Mouse (Mus musculus) granulocyte monocyte progenitor cell, adult 5-6 weeks (primary cell): ENCODE measurements around the gene Rgp1. TPM values are rescaled to one million over a fixed set of nuclear protein-coding genes. Genes with fewer than 3 reads are reported as not detected.
A peak's percentile ranks its signal among the peaks of the same experiment; 100 is the strongest.

Source experiments
- ATAC-seq: replicated peaks from 2 replicates; pipeline ENCODE4 v1.8.0; 2016; ENCODE audit warnings: mild to moderate bottlenecking, moderate TSS enrichment, inconsistent platforms; ENCODE audit not compliant: poor library complexity, severe bottlenecking
- total RNA-seq, 2 experiments: library from RNA; stranded (forward) in 1 of 2; stranded (reverse) in 1 of 2; fragments of 200-712, 200-1000 nt in 1 of 2; fragments of >200 nt in 1 of 2; fragmentation: Nextera tagmentation in 1 of 2; gene quantifications; 2 replicates each; pipeline ENCODE4 v1.2.3; 2014 to 2017

Rgp1 gene
- total RNA-seq, 2 experiments from 2014 or later = 10.9 to 30.8 TPM

DNA sequence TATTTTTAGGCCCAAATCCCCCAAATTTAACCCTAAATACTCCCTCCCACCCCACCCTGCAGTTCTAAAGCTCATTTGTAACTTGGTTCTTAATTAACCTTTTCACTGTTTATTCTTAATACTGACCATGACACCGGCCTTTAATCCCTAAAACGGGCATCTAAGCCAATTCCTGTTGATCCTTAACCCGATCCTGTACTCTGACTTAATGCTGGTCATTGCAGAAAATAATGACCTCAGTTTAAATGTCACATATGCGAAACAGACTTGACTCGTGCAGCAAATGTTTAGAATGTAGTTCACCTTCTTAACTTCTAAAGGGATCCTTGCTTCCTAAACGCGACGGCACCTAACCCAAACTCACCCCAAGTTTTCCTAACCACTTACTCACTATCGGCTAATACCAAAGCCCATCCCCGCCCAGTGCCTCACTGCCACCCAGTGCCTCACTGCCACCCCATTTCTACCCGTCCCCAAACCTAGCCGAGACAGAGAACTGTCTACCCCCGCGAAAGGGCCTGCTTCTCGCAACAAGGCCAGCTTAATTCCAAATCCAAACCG lies 17.0 kb upstream of the Rgp1 start:
- no peak for ATAC-seq

DNA sequence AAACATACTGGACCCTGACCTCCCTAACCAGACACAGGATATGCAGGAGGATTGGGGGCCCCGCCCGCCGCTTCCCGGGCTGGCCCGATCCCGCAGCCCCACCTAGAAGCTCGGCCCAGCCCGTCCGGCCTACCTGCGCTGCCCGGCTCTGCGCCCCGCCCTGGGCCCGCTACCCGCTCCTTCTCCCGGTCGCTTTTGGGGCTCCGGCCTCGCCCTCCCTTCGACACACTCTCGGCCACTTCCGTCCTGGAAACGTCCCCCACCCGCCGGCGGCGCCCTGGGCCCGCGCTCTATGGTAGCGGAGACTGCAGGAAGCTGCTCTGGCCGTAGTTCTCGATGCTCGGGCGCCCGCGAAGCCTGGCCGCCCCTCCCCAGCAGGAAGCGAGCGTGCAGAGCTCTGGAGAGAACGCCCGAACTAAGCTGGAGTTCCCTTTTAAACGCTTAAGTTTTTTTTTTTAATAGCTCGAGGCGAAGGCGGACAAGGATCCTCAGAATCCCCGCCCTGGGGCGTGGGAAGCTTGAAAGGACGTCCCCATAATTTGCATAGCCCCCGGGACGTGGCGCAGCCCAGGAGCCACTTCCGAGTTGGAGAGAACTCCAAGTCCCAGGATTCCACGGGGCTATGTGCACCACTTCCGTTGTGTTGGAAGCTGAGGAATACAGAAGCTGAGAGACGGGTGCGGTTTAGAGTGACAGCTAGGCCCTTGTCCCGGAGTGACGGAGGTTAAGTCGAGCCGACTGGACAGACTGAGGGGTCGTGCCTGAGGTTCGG lies 16.3 kb upstream of the Rgp1 start, which contains the start of the genes Creb3 and Tln1:
Gene Creb3 (plus strand): TSS at position 336 of the 772 bp plus-strand sequence.
Gene Tln1 (minus strand): TSS at position 695 of the 772 bp plus-strand sequence.
- peak; percentile 72 for ATAC-seq

DNA sequence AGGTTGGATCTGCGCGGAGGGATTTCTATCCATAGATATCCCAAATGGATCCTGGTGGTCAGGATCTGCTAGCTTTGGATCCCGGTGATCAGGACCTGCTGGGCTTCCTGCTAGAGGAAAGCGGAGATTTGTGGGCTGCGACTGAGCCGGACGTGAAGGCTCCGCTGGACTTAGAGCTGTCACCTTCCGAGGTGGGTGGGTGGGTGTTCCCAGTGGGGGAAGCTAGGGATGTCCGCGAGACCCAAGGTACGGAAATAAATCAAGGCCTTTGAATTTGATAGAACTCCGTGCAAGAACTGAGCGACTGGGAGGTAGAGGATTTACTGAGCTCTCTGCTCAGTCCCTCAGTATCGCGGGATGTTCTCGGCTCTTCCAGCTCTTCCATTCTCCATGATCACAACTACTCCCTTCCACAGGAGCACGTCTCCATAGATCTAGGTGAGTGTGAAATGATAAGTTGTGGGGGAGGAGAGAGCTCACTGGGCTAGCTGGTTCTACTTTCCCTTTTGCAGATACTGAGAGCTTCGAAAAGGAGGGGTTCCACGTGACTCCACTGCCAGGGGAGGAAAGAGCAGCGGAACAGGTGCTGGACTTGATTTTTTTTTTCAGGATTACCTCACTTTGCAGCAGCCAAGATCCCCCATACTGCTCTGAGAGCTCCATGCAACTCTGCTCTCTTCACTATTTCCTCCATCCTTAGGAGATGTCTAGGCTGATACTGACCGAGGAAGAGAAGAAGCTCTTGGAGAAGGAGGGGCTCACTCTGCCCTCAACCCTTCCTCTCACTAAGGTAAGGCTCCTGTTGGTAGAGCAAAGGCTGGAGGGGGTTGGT lies 15.5 kb upstream of the Rgp1 start:
- ATAC-seq = no peak

DNA sequence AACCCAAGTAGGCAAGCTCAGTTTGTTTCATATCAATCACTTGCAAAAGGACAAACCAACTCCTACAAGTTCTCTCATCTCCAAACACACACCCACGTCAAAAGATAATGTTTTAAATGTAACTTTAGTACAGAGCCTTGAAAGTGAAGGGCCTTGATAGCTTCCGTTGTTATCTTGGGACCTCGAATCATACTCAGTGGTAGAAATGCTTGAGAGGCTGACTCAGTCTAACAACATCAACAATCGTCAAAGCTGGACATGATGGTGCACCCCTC lies 15.0 kb upstream of the Rgp1 start:
- ATAC-seq = no peak

DNA sequence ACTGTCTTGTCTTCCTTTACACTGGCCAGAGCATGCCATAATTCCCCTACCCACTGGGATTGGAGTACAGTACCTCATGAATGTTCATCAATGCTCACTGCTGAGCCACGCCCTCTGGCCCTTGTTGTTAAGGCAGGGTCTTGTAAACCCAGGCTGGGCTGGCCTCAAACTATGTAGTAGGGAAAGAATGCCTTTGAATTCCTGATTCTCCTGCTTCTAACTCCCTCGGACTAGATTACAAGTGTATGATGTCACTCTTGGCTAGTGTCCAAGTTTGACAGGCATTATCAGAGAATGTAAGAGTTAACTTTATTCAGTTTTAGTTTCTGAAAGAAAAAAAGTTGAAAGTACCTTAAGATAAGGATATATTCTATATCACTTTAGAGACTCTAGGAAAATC lies 14.3 kb upstream of the Rgp1 start:
- no peak for ATAC-seq

DNA sequence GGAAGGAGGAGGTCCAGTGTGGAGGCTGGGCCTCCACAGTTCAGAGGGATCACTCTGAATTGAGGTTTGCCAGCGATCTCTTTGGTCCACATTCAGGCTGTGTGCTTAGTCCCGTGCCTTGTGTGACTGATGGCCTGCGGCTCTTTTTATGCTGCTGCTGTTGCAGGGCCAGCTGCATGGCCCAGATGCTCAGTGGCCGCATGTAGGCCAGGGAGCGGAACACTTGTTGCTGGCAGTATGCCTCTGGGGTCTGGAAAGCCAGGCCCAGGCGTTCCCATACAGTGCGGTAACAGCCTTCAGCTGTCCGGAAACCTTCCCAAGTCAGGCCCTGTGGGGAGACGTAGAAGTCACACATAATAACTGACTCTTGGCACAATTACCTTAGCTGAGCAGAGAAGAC lies 11.4 kb upstream of the Rgp1 start:
- ATAC-seq = no peak

DNA sequence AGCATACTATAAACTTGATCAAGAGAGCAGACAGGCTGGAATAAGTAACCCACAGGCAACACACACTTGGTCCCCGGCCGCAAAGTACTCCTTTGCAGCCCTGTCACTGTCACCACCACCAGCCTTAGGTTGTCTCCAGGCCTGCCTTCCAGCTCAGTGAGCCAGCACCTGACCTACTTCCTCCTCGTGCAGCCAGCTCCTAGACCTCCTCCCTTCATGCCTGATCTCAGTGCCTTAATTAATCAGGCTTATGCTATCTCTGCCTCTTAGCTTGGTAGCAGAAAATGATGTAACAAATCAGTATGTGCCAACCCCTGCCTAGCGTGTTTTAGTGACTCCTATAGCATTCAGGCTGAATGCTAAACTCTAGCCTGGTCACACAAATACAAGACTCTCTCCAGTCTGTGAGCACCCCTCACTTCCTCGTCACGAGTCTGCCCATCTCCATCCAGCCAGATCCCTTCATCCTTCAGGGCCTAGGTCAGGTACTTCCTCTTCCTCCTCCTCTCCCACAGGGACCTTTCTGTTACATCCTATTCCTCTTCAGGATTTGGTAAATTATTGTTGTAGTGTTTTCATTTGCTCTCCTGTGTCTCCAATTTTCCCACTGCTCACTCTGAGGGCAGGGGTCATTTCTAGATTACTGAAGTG lies 7.0 kb upstream of the Rgp1 start:
- ATAC-seq = peak; percentile 56; the same call in 1 of the 2 replicates

DNA sequence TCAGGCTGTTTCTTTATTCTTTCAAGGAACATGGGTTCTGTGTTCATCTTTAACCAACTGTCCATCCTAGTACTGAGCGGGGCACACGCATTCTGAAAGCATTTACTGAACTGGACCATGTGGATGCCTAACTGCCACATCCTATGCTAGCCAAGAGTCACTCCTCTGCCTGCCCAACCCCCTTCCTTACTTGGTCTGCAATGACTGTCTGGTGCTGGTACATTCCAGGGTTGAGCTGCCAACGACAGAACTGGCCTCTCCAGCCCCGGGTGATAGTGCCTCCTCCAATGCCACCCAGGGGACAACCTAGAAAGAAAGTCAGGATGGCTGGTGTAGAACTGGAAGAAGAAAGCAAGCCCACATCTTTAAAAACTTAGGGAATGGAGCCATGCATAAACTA lies 5.0 kb upstream of the Rgp1 start:
- no peak for ATAC-seq

DNA sequence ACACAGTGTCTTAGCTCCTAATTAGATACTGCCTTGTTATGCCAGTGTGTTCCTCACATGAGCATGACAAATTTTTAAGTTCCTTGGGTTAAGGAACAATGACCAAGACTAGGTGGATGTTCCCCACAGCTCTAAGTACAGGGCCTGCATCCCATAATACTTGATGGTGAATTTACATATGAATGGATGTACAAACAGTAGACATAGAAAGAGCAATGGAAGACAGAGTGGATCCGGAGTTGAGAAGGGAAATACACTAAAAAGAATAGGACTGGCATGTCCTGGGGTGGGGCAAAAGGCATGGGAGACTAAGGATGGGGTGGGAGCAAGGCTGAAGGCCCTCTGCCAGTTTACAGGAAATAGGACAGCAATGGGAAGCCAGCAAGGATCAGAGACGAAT lies 3.2 kb upstream of the Rgp1 start:
- ATAC-seq = no peak

DNA sequence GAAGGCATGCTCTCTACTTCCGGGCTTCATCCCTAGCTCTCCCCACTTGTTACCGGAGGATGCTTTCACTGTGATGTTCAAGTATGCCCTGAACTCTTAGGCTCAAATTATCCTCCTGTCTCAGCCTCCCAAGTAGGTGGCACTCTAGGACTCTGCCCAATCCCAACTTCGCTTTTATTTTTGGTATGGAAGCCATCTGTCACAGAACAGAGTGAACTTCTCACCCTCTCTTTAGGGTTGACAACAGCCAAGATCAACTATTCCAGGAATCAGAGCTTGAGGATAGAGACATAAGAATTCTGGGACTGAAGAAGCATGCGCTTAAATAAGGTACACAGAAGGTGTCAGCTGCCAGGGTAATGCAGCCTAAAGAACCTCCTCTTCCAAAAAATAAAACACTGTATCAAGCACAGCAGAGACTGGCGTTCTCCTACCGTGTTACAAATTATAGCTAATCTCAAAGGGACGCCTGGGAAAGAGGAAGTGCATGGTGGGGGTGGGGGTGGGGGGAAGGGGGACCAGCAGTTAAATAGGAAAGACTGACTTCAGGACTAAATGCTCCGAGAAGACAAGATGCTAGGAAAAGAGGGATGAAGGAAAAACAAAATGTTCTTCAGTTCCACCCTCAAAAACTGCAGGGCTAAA lies 1.2 kb upstream of the Rgp1 start:
- ATAC-seq = no peak

DNA sequence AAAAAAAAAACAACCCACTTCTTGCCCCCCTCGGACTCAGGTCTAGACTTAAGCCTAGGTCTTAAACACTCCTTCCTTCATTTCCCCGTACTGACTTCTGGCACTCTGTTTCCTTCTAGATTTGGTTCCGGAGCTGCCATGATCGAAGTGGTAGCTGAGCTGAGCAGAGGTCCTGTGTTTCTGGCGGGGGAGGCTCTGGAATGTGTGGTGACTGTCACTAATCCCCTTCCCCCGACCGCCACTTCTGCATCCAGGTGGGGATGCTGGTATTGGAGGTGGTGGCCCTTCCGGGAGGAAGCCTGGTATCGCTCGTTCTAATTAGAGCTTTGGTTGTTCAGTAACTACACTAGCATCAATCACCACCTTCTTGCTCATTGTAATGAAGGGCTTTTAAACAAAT lies 741 bp downstream of the Rgp1 start:
- no peak for ATAC-seq

DNA sequence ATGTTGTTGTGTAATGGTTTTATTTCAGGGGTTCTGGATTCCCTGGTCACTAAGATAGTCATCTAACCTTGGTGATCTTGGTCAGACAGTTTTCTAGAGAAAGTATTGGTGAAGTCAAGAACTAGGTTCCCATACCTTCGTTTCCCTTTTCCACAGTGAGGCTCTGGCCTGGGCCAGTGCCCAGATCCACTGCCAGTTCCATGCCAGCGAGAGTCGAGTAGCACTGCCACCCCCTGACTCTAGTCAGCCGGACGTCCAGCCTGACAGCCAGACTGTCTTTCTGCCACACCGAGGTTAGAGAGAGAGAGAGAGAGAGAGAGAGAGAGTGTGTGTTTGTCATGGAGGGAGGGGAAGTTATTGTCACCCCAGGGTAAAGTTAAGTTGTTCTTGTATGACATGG lies 1.2 kb downstream of the Rgp1 start:
- no peak for ATAC-seq

DNA sequence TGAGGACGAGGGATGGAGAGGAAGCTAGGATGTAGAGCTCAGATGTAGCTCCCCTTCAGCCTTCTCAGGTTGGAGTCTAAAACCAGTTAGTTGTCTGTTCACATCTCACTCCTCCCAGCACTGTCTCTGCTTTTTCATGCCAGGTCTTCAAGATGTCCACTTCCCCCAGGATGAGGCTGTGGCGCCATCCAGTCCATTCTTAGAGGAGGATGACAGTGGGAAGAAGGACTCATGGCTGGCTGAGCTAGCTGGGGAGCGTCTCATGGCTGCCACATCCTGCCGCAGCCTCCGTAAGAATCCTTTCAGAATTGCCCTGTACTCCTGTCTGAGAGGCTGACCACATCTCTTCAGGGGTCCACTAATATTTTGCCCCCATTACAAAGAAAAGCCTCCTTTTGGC lies 2.2 kb downstream of the Rgp1 start:
- no peak for ATAC-seq

DNA sequence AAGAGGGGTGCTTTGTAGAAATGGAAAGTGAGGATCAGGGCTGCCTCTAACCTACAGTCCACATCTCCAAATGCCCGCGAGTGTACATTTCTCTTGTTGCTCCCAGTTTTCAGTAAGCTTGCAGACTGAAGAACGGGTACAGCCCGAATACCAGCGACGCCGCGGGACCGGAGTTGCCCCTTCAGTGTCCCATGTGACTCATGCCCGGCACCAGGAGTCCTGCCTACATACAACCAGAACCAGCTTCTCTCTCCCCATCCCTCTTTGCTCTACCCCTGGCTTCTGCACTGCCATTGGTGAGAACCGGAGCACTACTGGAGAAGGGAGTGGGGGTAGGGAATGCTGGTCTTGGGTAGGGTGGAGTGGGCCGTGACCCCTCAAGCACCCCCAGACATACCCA lies 2.9 kb downstream of the Rgp1 start:
- ATAC-seq = no peak

DNA sequence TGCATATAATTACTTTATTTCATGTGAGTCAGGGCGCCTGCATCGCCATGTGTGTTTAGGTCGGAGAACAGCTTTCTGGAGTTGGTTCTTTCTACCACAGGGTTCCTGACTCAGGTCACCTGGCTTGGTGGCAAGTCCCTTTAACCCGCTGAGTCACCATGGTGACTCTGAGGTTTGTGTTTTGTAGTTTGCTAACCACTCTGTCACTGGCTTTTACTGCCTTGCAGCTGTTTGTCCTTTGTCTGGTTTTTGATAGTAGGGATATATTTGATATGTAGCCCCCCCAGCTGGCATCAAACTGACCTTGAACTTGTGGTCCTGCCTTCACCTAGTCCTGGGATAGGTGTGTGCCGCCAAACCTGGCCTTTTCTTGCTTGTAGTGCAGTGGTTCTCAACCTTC lies 3.7 kb downstream of the Rgp1 start:
- no peak for ATAC-seq

DNA sequence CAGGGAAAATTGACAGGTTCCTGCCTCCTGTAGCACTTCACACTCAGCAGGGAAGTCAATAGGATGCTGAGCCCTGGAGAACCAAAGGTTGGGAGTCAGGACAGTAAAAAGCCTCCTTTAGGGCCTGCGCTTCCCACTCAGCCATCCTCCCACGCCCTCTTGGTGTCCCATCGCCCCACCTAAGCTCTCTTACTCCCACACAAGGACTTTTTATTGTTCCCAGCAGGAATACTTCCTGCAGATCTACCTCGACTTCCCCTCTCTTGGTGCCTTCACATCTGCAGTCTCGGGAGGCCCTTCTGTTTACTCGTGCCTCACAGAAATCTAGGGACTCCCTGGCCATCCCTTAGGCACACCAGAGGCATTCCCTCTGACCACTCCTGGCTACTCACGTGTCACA lies 4.9 kb downstream of the Rgp1 start:
- ATAC-seq = no peak

DNA sequence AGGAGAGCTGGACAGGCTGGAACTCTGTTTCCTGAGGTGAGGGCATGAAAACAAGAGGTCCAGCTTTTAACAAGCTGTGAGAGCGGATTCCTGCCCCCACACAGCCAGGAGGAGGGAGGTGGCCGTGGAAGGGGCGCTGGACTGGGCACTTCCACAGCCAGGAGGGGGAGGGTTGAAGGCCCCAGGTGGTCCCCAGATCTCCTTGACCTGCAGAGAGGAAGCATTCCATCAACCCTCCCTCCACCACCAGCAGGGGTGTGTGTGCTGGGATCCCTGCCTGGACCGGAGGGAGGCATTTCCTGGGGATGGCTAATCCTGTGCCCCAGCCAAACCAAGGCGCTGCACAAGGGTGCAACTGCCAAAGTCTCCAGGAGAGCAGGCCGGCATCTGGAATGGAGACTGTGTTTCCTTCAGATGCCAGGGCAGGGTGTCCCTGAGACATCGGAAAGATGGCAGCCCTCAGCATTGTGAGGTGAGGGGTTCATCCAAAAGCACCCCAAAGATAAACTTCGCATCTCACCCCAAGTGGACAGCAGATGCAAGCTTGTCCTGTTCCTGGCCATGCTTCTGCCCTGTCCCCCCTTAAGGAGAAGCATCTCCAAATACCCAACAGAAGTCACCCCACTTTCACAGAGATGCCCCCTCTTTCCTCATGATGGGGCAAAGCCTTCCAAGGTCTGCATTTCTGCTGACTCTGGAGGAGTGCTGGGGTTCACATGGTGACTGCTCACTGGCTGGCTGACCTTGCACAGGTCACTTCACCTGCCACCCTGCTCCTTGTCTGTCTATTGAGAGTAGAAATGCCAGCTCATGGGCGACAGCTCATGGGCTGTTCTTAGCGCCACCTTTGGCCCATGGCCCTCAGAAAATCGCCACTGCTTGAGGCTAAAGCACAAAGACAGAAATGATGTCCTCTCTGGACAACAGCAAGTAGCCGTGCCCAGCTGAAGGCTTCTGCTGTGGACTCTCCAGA lies 6.2 kb downstream of the Rgp1 start, which contains the start of gene Msmp:
Gene Msmp (minus strand): TSS at position 51 of the 973 bp plus-strand sequence.
- no peak for ATAC-seq

DNA sequence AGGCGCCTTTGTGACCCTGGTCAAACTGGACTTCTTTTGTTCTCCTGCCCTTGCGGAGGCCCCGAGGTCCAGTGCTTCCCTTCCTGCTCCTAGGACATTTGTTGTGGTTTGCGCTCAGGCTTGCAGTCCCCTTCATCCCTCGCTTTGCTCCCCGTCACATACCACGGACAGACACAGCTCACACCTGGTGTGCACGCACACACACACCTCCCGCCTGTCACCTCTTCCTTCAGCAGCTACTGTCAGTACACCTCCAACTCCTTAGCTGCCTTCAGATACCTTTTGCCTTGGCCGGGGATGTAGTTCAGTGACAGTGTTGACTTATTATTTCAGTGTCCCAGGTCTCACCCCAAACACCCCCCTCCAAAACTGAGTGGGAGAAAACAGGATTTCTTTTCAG lies 7.2 kb downstream of the Rgp1 start:
- ATAC-seq = no peak

DNA sequence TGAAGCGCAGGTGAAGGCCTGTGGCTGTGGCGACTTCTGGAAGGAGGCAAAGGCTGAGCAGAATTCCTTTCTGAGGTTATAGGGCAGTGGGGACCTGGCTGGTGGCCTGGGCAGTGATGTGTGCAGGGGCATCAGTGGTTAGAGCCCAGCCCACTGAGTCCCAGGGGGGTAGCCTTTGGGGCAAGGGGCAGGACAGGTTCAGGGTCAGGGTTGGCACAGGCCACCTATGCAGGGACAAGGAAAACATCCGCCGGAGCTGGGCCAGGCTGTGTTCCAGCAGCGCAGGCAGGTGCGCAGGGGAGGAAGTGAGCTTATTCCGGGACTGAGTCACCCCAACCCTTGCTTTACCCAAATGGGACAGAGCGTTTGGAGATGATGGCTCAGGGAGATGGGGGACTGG lies 7.9 kb downstream of the Rgp1 start:
- peak; percentile 40; the same call in 1 of the 2 replicates for ATAC-seq
